Mouse (Mus musculus): ENCODE results near the gene Bicdl1. TPM values are rescaled to one million over a fixed set of nuclear protein-coding genes. Genes with fewer than 3 reads are reported as not detected.

Gene Bicdl1
- polyA plus RNA-seq, 1 experiment from 2014 or later = 9.7 TPM

DNA sequence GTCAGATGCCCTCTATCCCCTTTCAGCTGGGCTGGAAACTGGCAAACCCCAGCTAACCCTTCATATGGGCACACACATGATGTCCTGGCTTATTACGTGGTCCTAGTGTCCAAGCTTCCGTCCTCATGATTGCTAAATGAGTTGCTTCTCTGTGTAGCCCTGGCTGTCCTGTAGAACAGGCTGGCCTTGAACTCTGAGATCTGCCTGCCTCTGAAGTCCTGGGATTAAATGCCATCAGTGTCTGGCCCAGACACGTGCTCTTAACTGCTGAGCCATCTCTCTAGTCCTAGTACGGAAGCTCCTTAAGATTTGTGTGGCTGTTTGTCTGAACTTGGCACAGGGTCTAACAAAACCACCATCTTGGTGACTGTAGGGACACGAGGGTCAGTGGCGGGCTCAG is 127.9 kb downstream of the Bicdl1 start:
- H3K36me3 ChIP-seq (ENCODE audit: control insufficient read depth, insufficient read depth, low read length) = peaks cover 33% of the 10 kb centered on the region
- H3K9ac ChIP-seq (ENCODE audit: low read depth, low read length) = no peak overlapping the region
- H3K4me1 ChIP-seq (ENCODE audit: control insufficient read depth, insufficient read depth, low read length) = no peaks in the 10 kb centered on the region
- no peak overlapping the region for H3K4me3 ChIP-seq (ENCODE audit: low read length)
- no peaks in the 10 kb centered on the region for H3K27me3 ChIP-seq (replicated peaks; ENCODE audit: control insufficient read depth, insufficient read depth, low read length)
- ATAC-seq = no peak
- H3K4me2 ChIP-seq (ENCODE audit: low read depth, low read length) = no peak overlapping the region
- 96% methylated on average over 6 of the region's 6 CpGs for WGBS
- H3K9me3 ChIP-seq (ENCODE audit: control insufficient read depth, low read length) = no peaks in the 10 kb centered on the region
- no peak overlapping the region for H3K27ac ChIP-seq (ENCODE audit: low read length)

Small RNA genes lying within 50 kb of the gene (microRNA-seq; reads per million reads assigned to microRNA genes)
- not detected for gene Mir7030

Other genes with a start within 250 kb of the Bicdl1 start
- gene Sirt4, start 246.9 kb downstream of the Bicdl1 start, polyA plus RNA-seq (2015; fragmentation: Nextera tagmentation; extraction: Ambion mirVana) = 20.4 and 23.1 TPM in 2 replicates
- gene Pxn, start 224.9 kb downstream of the Bicdl1 start, polyA plus RNA-seq (2015; fragmentation: Nextera tagmentation; extraction: Ambion mirVana) = 71.9 and 88.2 TPM in 2 replicates
- 1,506 and 1,615 TPM in 2 replicates for gene Rplp0, start 172.2 kb downstream of the Bicdl1 start, polyA plus RNA-seq (2015; fragmentation: Nextera tagmentation; extraction: Ambion mirVana)
- gene Gcn1l1, start 166.4 kb downstream of the Bicdl1 start, polyA plus RNA-seq (2015; fragmentation: Nextera tagmentation; extraction: Ambion mirVana) = 25.5 and 26.3 TPM in 2 replicates
- gene Rab35, start 99.7 kb downstream of the Bicdl1 start, polyA plus RNA-seq (2015; fragmentation: Nextera tagmentation; extraction: Ambion mirVana) = 4.4 and 5.1 TPM in 2 replicates
- 20.0 and 21.5 TPM in 2 replicates for gene Cit, start 113.7 kb upstream of the Bicdl1 start, polyA plus RNA-seq (2015; fragmentation: Nextera tagmentation; extraction: Ambion mirVana)

All from intestine, embryonic 16.5 days (tissue).